Mouse (Mus musculus) adipose tissue, adult 10 weeks (tissue): Measurements from ENCODE around the gene Zfp808. TPM values are rescaled to one million over a fixed set of nuclear protein-coding genes. Genes with fewer than 3 reads are reported as not detected.

ENCODE experiments used
- polyA plus RNA-seq: library from polyadenylated mRNA; stranded (reverse); fragments of 350-450 nt; fragmentation: Illumina TruSeq; extraction: RNeasy Lipid Tissue Mini Kit (QIAGEN cat#74804); gene quantifications from one replicate; pipeline ENCODE4 v1.2.3, GENCODE M21; 2014; ENCODE audit warnings: low read depth, low replicate concordance

Zfp808 gene
- polyA plus RNA-seq: 2.0 TPM

GRCm38 (mm10) chr13:62129432-62130171, at the start of gene Zfp808:
TSS of gene Zfp808 (plus strand) at chr13:62129886.

